Mouse (Mus musculus): ENCODE data around the gene Sppl3. TPM values are rescaled to one million over a fixed set of nuclear protein-coding genes. Genes with fewer than 3 reads are reported as not detected.
A peak's percentile ranks its signal among the peaks of the same experiment; 100 is the strongest.

Gene Sppl3
- polyA plus RNA-seq, 1 experiment from 2014 or later = 39.6 TPM

GRCm38 (mm10) chr5:115035217-115035616 lies 24.3 kb downstream of the Sppl3 start:
- no peak overlapping the region for H3K27ac ChIP-seq (ENCODE audit: low read depth)
- H3K4me1 ChIP-seq (ENCODE audit: insufficient read depth) = no peaks in the 10 kb centered on the region
- TF ChIP-seq CTCF (IDR thresholded peaks at IDR 0.05; ENCODE audit: low read depth) = no peak
- H3K9ac ChIP-seq = no peak overlapping the region
- H3K4me2 ChIP-seq = no peak overlapping the region
- H3K27me3 ChIP-seq (ENCODE audit: insufficient read depth, low read length) = no peaks in the 10 kb centered on the region
- no peak overlapping the region for H3K4me3 ChIP-seq (ENCODE audit: low read depth, low read length)
- H3K36me3 ChIP-seq (ENCODE audit: insufficient read depth) = no peaks in the 10 kb centered on the region
- WGBS = 93% methylated on average over 1 of the region's 1 CpGs
- no peaks in the 10 kb centered on the region for H3K9me3 ChIP-seq (ENCODE audit: low read depth, low read length)
- ATAC-seq (ENCODE audit: insufficient read depth) = no peak
- DNase-seq = no peak

GRCm38 (mm10) chr5:115037099-115037498 lies 26.2 kb downstream of the Sppl3 start:
- no peak for TF ChIP-seq CTCF (IDR thresholded peaks at IDR 0.05; ENCODE audit: low read depth)
- Histone ChIP-seq H3K9ac (no peak overlapping the region), H3K4me1 (ENCODE audit: insufficient read depth) (no peaks in the 10 kb centered on the region), H3K36me3 (ENCODE audit: insufficient read depth) (no peaks in the 10 kb centered on the region), H3K4me3 (ENCODE audit: low read depth, low read length) (no peak overlapping the region), H3K27ac (ENCODE audit: low read depth) (no peak overlapping the region), H3K4me2 (no peak overlapping the region), H3K27me3 (ENCODE audit: insufficient read depth, low read length) (no peaks in the 10 kb centered on the region), H3K9me3 (ENCODE audit: low read depth, low read length) (no peaks in the 10 kb centered on the region)
- no peak for DNase-seq
- 84% methylated on average over 2 of the region's 2 CpGs for WGBS
- no peak for ATAC-seq (ENCODE audit: insufficient read depth)

GRCm38 (mm10) chr5:115040756-115041155 lies 29.8 kb downstream of the Sppl3 start:
- H3K9ac ChIP-seq = no peak overlapping the region
- peak; percentile 54 for DNase-seq
- H3K9me3 ChIP-seq (ENCODE audit: low read depth, low read length) = no peaks in the 10 kb centered on the region
- no peak overlapping the region for H3K27ac ChIP-seq (ENCODE audit: low read depth)
- H3K4me1 ChIP-seq (ENCODE audit: insufficient read depth) = no peaks in the 10 kb centered on the region
- WGBS = 62% methylated on average over 4 of the region's 4 CpGs
- no peaks in the 10 kb centered on the region for H3K36me3 ChIP-seq (ENCODE audit: insufficient read depth)
- TF ChIP-seq CTCF (IDR thresholded peaks at IDR 0.05; ENCODE audit: low read depth) = no peak
- no peak overlapping the region for H3K4me2 ChIP-seq
- H3K27me3 ChIP-seq (ENCODE audit: insufficient read depth, low read length) = no peaks in the 10 kb centered on the region
- ATAC-seq (ENCODE audit: insufficient read depth) = no peak
- no peak overlapping the region for H3K4me3 ChIP-seq (ENCODE audit: low read depth, low read length)

- 85% methylated on average over 4 of the region's 4 CpGs for WGBS
- Histone ChIP-seq H3K9ac (no peak overlapping the region), H3K27ac (ENCODE audit: low read depth) (no peak overlapping the region), H3K4me3 (ENCODE audit: low read depth, low read length) (no peak overlapping the region), H3K4me2 (no peak overlapping the region), H3K36me3 (ENCODE audit: insufficient read depth) (no peaks in the 10 kb centered on the region), H3K4me1 (ENCODE audit: insufficient read depth) (no peaks in the 10 kb centered on the region), H3K9me3 (ENCODE audit: low read depth, low read length) (no peaks in the 10 kb centered on the region), H3K27me3 (ENCODE audit: insufficient read depth, low read length) (no peaks in the 10 kb centered on the region)
- DNase-seq (no peak), ATAC-seq (ENCODE audit: insufficient read depth) (no peak)
- no peak for TF ChIP-seq CTCF (IDR thresholded peaks at IDR 0.05; ENCODE audit: low read depth)
Measured at GRCm38 (mm10) chr5:115043626-115044025, 32.7 kb downstream of the Sppl3 start.

GRCm38 (mm10) chr5:115045146-115045677 lies 34.3 kb downstream of the Sppl3 start:
- WGBS = 79% methylated on average over 2 of the region's 2 CpGs
- ATAC-seq (ENCODE audit: insufficient read depth) = no peak
- no peak for DNase-seq
- Histone ChIP-seq H3K4me3 (ENCODE audit: low read depth, low read length) (no peak overlapping the region), H3K4me1 (ENCODE audit: insufficient read depth) (no peaks in the 10 kb centered on the region), H3K36me3 (ENCODE audit: insufficient read depth) (no peaks in the 10 kb centered on the region), H3K27ac (ENCODE audit: low read depth) (no peak overlapping the region), H3K27me3 (ENCODE audit: insufficient read depth, low read length) (no peaks in the 10 kb centered on the region), H3K4me2 (no peak overlapping the region), H3K9me3 (ENCODE audit: low read depth, low read length) (no peaks in the 10 kb centered on the region), H3K9ac (no peak overlapping the region)
- TF ChIP-seq CTCF (IDR thresholded peaks at IDR 0.05; ENCODE audit: low read depth) = no peak

GRCm38 (mm10) chr5:115049692-115050091 lies 38.8 kb downstream of the Sppl3 start:
- H3K27me3 ChIP-seq (ENCODE audit: insufficient read depth, low read length) = no peaks in the 10 kb centered on the region
- H3K4me2 ChIP-seq = no peak overlapping the region
- H3K4me3 ChIP-seq (ENCODE audit: low read depth, low read length) = no peak overlapping the region
- DNase-seq (no peak), ATAC-seq (ENCODE audit: insufficient read depth) (no peak)
- peaks cover 11% of the 10 kb centered on the region for H3K4me1 ChIP-seq (ENCODE audit: insufficient read depth)
- H3K9ac ChIP-seq = no peak overlapping the region
- no peak for TF ChIP-seq CTCF (IDR thresholded peaks at IDR 0.05; ENCODE audit: low read depth)
- WGBS = 80% methylated on average over 6 of the region's 6 CpGs
- H3K36me3 ChIP-seq (ENCODE audit: insufficient read depth) = no peaks in the 10 kb centered on the region
- no peaks in the 10 kb centered on the region for H3K9me3 ChIP-seq (ENCODE audit: low read depth, low read length)
- H3K27ac ChIP-seq (ENCODE audit: low read depth) = no peak overlapping the region

GRCm38 (mm10) chr5:115050776-115051175 lies 39.8 kb downstream of the Sppl3 start:
- H3K4me2 ChIP-seq = no peak overlapping the region
- DNase-seq (no peak), ATAC-seq (ENCODE audit: insufficient read depth) (no peak)
- H3K36me3 ChIP-seq (ENCODE audit: insufficient read depth) = no peaks in the 10 kb centered on the region
- H3K9ac ChIP-seq = no peak overlapping the region
- no peak overlapping the region for H3K4me3 ChIP-seq (ENCODE audit: low read depth, low read length)
- no peak for TF ChIP-seq CTCF (IDR thresholded peaks at IDR 0.05; ENCODE audit: low read depth)
- peaks cover 11% of the 10 kb centered on the region for H3K4me1 ChIP-seq (ENCODE audit: insufficient read depth)
- H3K27ac ChIP-seq (ENCODE audit: low read depth) = no peak overlapping the region
- no peaks in the 10 kb centered on the region for H3K27me3 ChIP-seq (ENCODE audit: insufficient read depth, low read length)
- 83% methylated on average over 6 of the region's 6 CpGs for WGBS
- no peaks in the 10 kb centered on the region for H3K9me3 ChIP-seq (ENCODE audit: low read depth, low read length)

GRCm38 (mm10) chr5:115052546-115052945 lies 41.6 kb downstream of the Sppl3 start:
- 43% methylated on average over 8 of the region's 8 CpGs for WGBS
- Histone ChIP-seq H3K4me1 (ENCODE audit: insufficient read depth) (peaks cover 11% of the 10 kb centered on the region), H3K36me3 (ENCODE audit: insufficient read depth) (no peaks in the 10 kb centered on the region), H3K9me3 (ENCODE audit: low read depth, low read length) (no peaks in the 10 kb centered on the region), H3K27me3 (ENCODE audit: insufficient read depth, low read length) (no peaks in the 10 kb centered on the region), H3K4me2 (no peak overlapping the region; the same call in 1 of the 2 replicates), H3K4me3 (ENCODE audit: low read depth, low read length) (no peak overlapping the region), H3K9ac (no peak overlapping the region), H3K27ac (ENCODE audit: low read depth) (no peak overlapping the region)
- ATAC-seq (ENCODE audit: insufficient read depth) (peak; percentile 91), DNase-seq (peak; percentile 85)
- no peak for TF ChIP-seq CTCF (IDR thresholded peaks at IDR 0.05; ENCODE audit: low read depth)
